9 mouse cellular contexts compared by ENCODE assay signal in genomic region chr7:45300270-45300669, GRCm38 (mm10). TPM values are rescaled to one million over a fixed set of nuclear protein-coding genes. Genes with fewer than 3 reads are reported as not detected.
DNase-seq lines count a peak whose midpoint lies in the region; ATAC-seq lines count a peak whose summit lies in the region.
"Had no signal": no experiment of that assay in that cellular context is flagged by ENCODE, and none has a peak within 500 bp of the region (broad histone marks: within the 10 kb centered on the region; RNA-seq: fewer than 3 reads in every experiment).

No protein-coding gene starts in this region.

- no peak overlapping the region for H3K9ac ChIP-seq in kidney, embryonic 16.5 days (replicated peaks; ENCODE audit: low read length)
- no peak overlapping the region for H3K9ac ChIP-seq in forebrain, embryonic 11.5 days (ENCODE audit: low read length)
- H3K9ac ChIP-seq in hindbrain, embryonic 16.5 days (ENCODE audit: low read depth, low read length) = 0 out of 2 replicates have a peak overlapping the region, but pooled peaks have one; percentile 6

- no peak for ATAC-seq in kidney, embryonic 16.5 days (ENCODE audit: low FRiP score, low TSS enrichment)
- no peak for ATAC-seq in forebrain, embryonic 11.5 days (replicated peaks; ENCODE audit: low FRiP score)
- ATAC-seq in hindbrain, embryonic 16.5 days = peak; percentile 57

- no peaks in the 10 kb centered on the region for H3K27me3 ChIP-seq in kidney, embryonic 16.5 days (ENCODE audit: insufficient read depth, low read length)
- H3K27me3 ChIP-seq in forebrain, embryonic 11.5 days (ENCODE audit: control insufficient read depth, insufficient read depth, low read length) = no peaks in the 10 kb centered on the region
- no peaks in the 10 kb centered on the region for H3K27me3 ChIP-seq in hindbrain, embryonic 16.5 days (replicated peaks; ENCODE audit: control insufficient read depth, insufficient read depth, low read length)

- no peak overlapping the region for H3K27ac ChIP-seq in kidney, embryonic 16.5 days (ENCODE audit: low read length)
- H3K27ac ChIP-seq in forebrain, embryonic 11.5 days (ENCODE audit: low read depth, low read length) = no peak overlapping the region
- no peak overlapping the region for H3K27ac ChIP-seq in hindbrain, embryonic 16.5 days (ENCODE audit: low read depth, low read length)
- H3K27ac ChIP-seq: macrophage had no signal

- intact Hi-C loops in left cerebral cortex, postnatal 4 days (cut with DNase I) = no loop called here

- peak; percentile 77 for DNase-seq in kidney, adult 18-20 months
- peak; percentile 15 to 39 for DNase-seq in adrenal gland, postnatal 4 days (ENCODE audit: low spot score in 2 of 2)
- peak; percentile 65 for DNase-seq in forebrain, embryonic 11.5 days (ENCODE audit: low spot score)
- DNase-seq in left cerebral cortex, postnatal 4 days = peak; percentile 79
- DNase-seq in naive thymus-derived CD4-positive, alpha-beta T cell, adult 2 months (ENCODE audit: low read depth) = peak; percentile 65
- DNase-seq in thymus, postnatal 14 days = peak; percentile 53

- H3K4me1 ChIP-seq in kidney, embryonic 16.5 days (ENCODE audit: insufficient read depth, low read length) = peaks cover 7% of the 10 kb centered on the region
- no peaks in the 10 kb centered on the region; the same call in 1 of the 2 replicates for H3K4me1 ChIP-seq in forebrain, embryonic 11.5 days (replicated peaks; ENCODE audit: control insufficient read depth, insufficient read depth, low read length)
- peaks cover 10% of the 10 kb centered on the region for H3K4me1 ChIP-seq in hindbrain, embryonic 16.5 days (ENCODE audit: control insufficient read depth, insufficient read depth, low read depth, low read length)

- H3K36me3 ChIP-seq in kidney, embryonic 16.5 days (ENCODE audit: insufficient read depth, low read length) = no peaks in the 10 kb centered on the region
- H3K36me3 ChIP-seq in forebrain, embryonic 11.5 days (ENCODE audit: control insufficient read depth, insufficient read depth, low read length) = no peaks in the 10 kb centered on the region
- no peaks in the 10 kb centered on the region for H3K36me3 ChIP-seq in hindbrain, embryonic 16.5 days (ENCODE audit: control insufficient read depth, insufficient read depth, low read length)

- no peak overlapping the region for H3K4me3 ChIP-seq in kidney, embryonic 16.5 days (ENCODE audit: low read length)
- no peak overlapping the region for H3K4me3 ChIP-seq in forebrain, embryonic 11.5 days (ENCODE audit: low read depth, low read length)
- no peak overlapping the region for H3K4me3 ChIP-seq in hindbrain, embryonic 16.5 days (ENCODE audit: low read length)

- no peaks in the 10 kb centered on the region for H3K9me3 ChIP-seq in kidney, embryonic 16.5 days (ENCODE audit: low read length)
- H3K9me3 ChIP-seq in forebrain, embryonic 11.5 days (ENCODE audit: control insufficient read depth, low read length) = no peaks in the 10 kb centered on the region
- H3K9me3 ChIP-seq in hindbrain, embryonic 16.5 days (ENCODE audit: control insufficient read depth, low read length) = no peaks in the 10 kb centered on the region

- 13% methylated on average over 6 of the region's 6 CpGs for WGBS in kidney, embryonic 16.5 days
- WGBS in forebrain, embryonic 11.5 days = 15% methylated on average over 6 of the region's 6 CpGs
- WGBS in hindbrain, embryonic 16.5 days = 15% methylated on average over 6 of the region's 6 CpGs

- no peak overlapping the region for H3K4me2 ChIP-seq in kidney, embryonic 16.5 days (replicated peaks; ENCODE audit: low read depth, low read length)
- no peak overlapping the region for H3K4me2 ChIP-seq in forebrain, embryonic 11.5 days (ENCODE audit: low read depth, low read length, severe bottlenecking)
- peak overlapping the region; percentile 4; the same call in 1 of the 2 replicates for H3K4me2 ChIP-seq in hindbrain, embryonic 16.5 days (ENCODE audit: low read length)

RNA-seq across cellular contexts. Expression of gene Slc6a21, which starts 23.0 kb away (rescaled TPM):
- polyA plus RNA-seq in kidney, embryonic 16.5 days (2015; fragmentation: Nextera tagmentation; extraction: Ambion mirVana) = not detected in 2 replicates
- total RNA-seq in adrenal gland, postnatal 4 days (2021) = not detected
- not detected in 2 replicates for polyA plus RNA-seq in forebrain, embryonic 11.5 days (2014; fragmentation: Nextera tagmentation; extraction: Ambion mirVana)
- not detected in 2 replicates for polyA plus RNA-seq in hindbrain, embryonic 16.5 days (2015; fragmentation: Nextera tagmentation; extraction: Ambion mirVana)
- not detected for total RNA-seq in left cerebral cortex, postnatal 4 days (2021)
- polyA plus RNA-seq: macrophage had no signal

RNA-seq across cellular contexts. Expression of gene Trpm4, which starts 33.3 kb away (rescaled TPM):
- 22.3 and 23.6 TPM in 2 replicates for polyA plus RNA-seq in kidney, embryonic 16.5 days (2015; fragmentation: Nextera tagmentation; extraction: Ambion mirVana)
- total RNA-seq in adrenal gland, postnatal 4 days (2021) = 10 to 100 TPM; 17.0 to 18.1 TPM
- polyA plus RNA-seq in forebrain, embryonic 11.5 days (2014; fragmentation: Nextera tagmentation; extraction: Ambion mirVana) = 5.6 and 6.8 TPM in 2 replicates
- polyA plus RNA-seq in hindbrain, embryonic 16.5 days (2015; fragmentation: Nextera tagmentation; extraction: Ambion mirVana) = 13.3 and 14.2 TPM in 2 replicates
- total RNA-seq in left cerebral cortex, postnatal 4 days (2021) = 10 to 100 TPM; 32.1 to 33.8 TPM

RNA-seq across cellular contexts. Expression of gene Hrc, which starts 34.8 kb away (rescaled TPM):
- 1.7 and 1.8 TPM in 2 replicates for polyA plus RNA-seq in kidney, embryonic 16.5 days (2015; fragmentation: Nextera tagmentation; extraction: Ambion mirVana)
- total RNA-seq in adrenal gland, postnatal 4 days (2021) = 10 to 100 TPM in 1 of 2 experiments, 1 to 10 TPM in 1; 6.7 to 13.0 TPM
- not detected in 2 replicates for polyA plus RNA-seq in forebrain, embryonic 11.5 days (2014; fragmentation: Nextera tagmentation; extraction: Ambion mirVana)
- polyA plus RNA-seq in hindbrain, embryonic 16.5 days (2015; fragmentation: Nextera tagmentation; extraction: Ambion mirVana) = 0.28 and 0.72 TPM in 2 replicates
- total RNA-seq in left cerebral cortex, postnatal 4 days (2021) = under 1 TPM; 0.36 to 0.38 TPM
- polyA plus RNA-seq: macrophage had no signal

RNA-seq across cellular contexts. Expression of gene Slc6a16, which starts 59.4 kb away (rescaled TPM):
- polyA plus RNA-seq in kidney, embryonic 16.5 days (2015; fragmentation: Nextera tagmentation; extraction: Ambion mirVana) = 0.28 and 0.30 TPM in 2 replicates
- total RNA-seq in adrenal gland, postnatal 4 days (2021) = under 1 TPM in 1 of 2 experiments, not detected in 1; 0.28 TPM
- polyA plus RNA-seq in forebrain, embryonic 11.5 days (2014; fragmentation: Nextera tagmentation; extraction: Ambion mirVana) = 0.36 TPM in 1 of 2 replicates, not detected in the other
- polyA plus RNA-seq in hindbrain, embryonic 16.5 days (2015; fragmentation: Nextera tagmentation; extraction: Ambion mirVana) = 0.89 and 2.0 TPM in 2 replicates
- total RNA-seq in left cerebral cortex, postnatal 4 days (2021) = 1 to 10 TPM; 1.2 to 1.8 TPM
- polyA plus RNA-seq: macrophage had no signal

Comparison
In these comparisons a context has a peak if more than half of its experiments do, and no peak if none do; other contexts are left out.
1. DNase-seq: peak in every context shown above with its lines; median percentile 79 in left cerebral cortex, postnatal 4 days; 77 in kidney, adult 18-20 months; 65 in forebrain, embryonic 11.5 days; 65 in naive thymus-derived CD4-positive, alpha-beta T cell, adult 2 months; 53 in thymus, postnatal 14 days; 27 in adrenal gland, postnatal 4 days.